Mouse (Mus musculus): ENCODE results near the gene Sgtb. TPM values are rescaled to one million over a fixed set of nuclear protein-coding genes. Genes with fewer than 3 reads are reported as not detected.

The Sgtb gene
- total RNA-seq, 2 experiments from 2014 or later = not detected

GRCm38 (mm10) chr13:104172498-104172897, 63.0 kb downstream of the Sgtb start:
- no peak for ATAC-seq (replicated peaks; ENCODE audit: low FRiP score, poor library complexity, severe bottlenecking)

- ATAC-seq (replicated peaks; ENCODE audit: low FRiP score, poor library complexity, severe bottlenecking) = no peak
These were observed 67.3 kb downstream of the Sgtb start for GRCm38 (mm10) chr13:104176874-104177273.

- ATAC-seq (replicated peaks; ENCODE audit: low FRiP score, poor library complexity, severe bottlenecking) = peak; percentile 83
These were observed 68.5 kb downstream of the Sgtb start, which contains the start of gene Trappc13 for GRCm38 (mm10) chr13:104177796-104178649. TSS of gene Trappc13 (minus strand) at chr13:104178469.

- peak; percentile 90 for ATAC-seq (replicated peaks; ENCODE audit: low FRiP score, poor library complexity, severe bottlenecking)
These were observed 69.1 kb downstream of the Sgtb start, which contains the start of gene Trim23 for GRCm38 (mm10) chr13:104178650-104179121. TSS of gene Trim23 (plus strand) at chr13:104178797.

GRCm38 (mm10) chr13:104179176-104179888, 69.8 kb downstream of the Sgtb start:
- peak; percentile 58 for ATAC-seq (replicated peaks; ENCODE audit: low FRiP score, poor library complexity, severe bottlenecking)

GRCm38 (mm10) chr13:104187357-104187756, 77.8 kb downstream of the Sgtb start:
- no peak for ATAC-seq (replicated peaks; ENCODE audit: low FRiP score, poor library complexity, severe bottlenecking)

Other genes starting within 250 kb of the Sgtb start
- gene Erbin, start 189.2 kb upstream of the Sgtb start, total RNA-seq (2015; ENCODE audit: low replicate concordance) = 55.4 and 57.3 TPM in 2 replicates
- 58.1 and 63.9 TPM in 2 replicates for gene Erbin, start 189.2 kb upstream of the Sgtb start, total RNA-seq (2017; ENCODE audit: low replicate concordance)
- 9.2 and 20.9 TPM in 2 replicates for gene Nln, start 127 bp upstream of the Sgtb start, total RNA-seq (2015; ENCODE audit: low replicate concordance)
- gene Nln, start 127 bp upstream of the Sgtb start, total RNA-seq (2017; ENCODE audit: low replicate concordance) = 4.8 and 6.1 TPM in 2 replicates
- 14.0 and 14.4 TPM in 2 replicates for gene Trappc13, start 68.7 kb downstream of the Sgtb start, total RNA-seq (2015; ENCODE audit: low replicate concordance)
- gene Trappc13, start 68.7 kb downstream of the Sgtb start, total RNA-seq (2017; ENCODE audit: low replicate concordance) = 11.8 and 19.0 TPM in 2 replicates
- 24.6 and 31.1 TPM in 2 replicates for gene Trim23, start 69.1 kb downstream of the Sgtb start, total RNA-seq (2015; ENCODE audit: low replicate concordance)
- 59.1 and 82.8 TPM in 2 replicates for gene Trim23, start 69.1 kb downstream of the Sgtb start, total RNA-seq (2017; ENCODE audit: low replicate concordance)
- gene Cenpk, start 118.9 kb downstream of the Sgtb start, total RNA-seq (2015; ENCODE audit: low replicate concordance) = 24.2 and 35.9 TPM in 2 replicates
- 60.7 and 72.5 TPM in 2 replicates for gene Cenpk, start 118.9 kb downstream of the Sgtb start, total RNA-seq (2017; ENCODE audit: low replicate concordance)
- 28.6 and 47.9 TPM in 2 replicates for gene Ppwd1, start 119.1 kb downstream of the Sgtb start, total RNA-seq (2015; ENCODE audit: low replicate concordance)
- gene Ppwd1, start 119.1 kb downstream of the Sgtb start, total RNA-seq (2017; ENCODE audit: low replicate concordance) = 31.4 and 53.5 TPM in 2 replicates
- gene Adamts6, start 178.1 kb downstream of the Sgtb start, total RNA-seq (2015; ENCODE audit: low replicate concordance) = 0.77 and 1.0 TPM in 2 replicates
- 0.26 and 0.84 TPM in 2 replicates for gene Adamts6, start 178.1 kb downstream of the Sgtb start, total RNA-seq (2017; ENCODE audit: low replicate concordance)